Mouse (Mus musculus) spleen, postnatal 10 days (tissue): ENCODE data around the gene Gm14296.
"Not testable (repeated sequence)": the region's sequence is repeated elsewhere in the genome, so short reads cannot be mapped to it uniquely, and the experiment has no call there.

Source experiments
- DNase-seq, 2 experiments: peaks; one replicate each; pipeline ENCODE4 v3.0.0; 2021 to 2022; ENCODE audit warnings: low spot score in 2 of 2

Gene Gm14296

GRCm38 (mm10) chr2:176927709-176928108, at the start of gene Gm14296:
Gm14296 (minus strand) TSS chr2:176927809.
- not testable (repeated sequence) for DNase-seq

DNA sequence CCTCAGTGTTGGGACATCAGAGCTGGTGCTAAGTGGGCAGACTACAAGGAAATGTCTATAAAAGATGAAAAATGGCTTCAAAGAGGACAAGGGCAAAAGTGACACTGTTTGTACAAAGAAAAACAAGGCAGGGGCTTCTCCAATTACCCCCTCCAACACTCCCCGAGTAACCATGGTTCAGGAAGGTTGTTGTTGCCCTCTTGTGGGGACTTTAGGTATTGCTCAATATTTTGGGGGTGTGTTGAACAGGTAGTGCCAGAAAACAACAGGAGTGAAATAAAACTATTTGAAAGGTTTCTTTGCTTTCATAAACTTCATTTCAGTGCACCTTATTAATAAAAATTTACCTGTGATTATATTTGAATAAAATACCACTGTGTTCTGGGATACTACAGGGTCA, 22.1 kb downstream of the Gm14296 start:
- DNase-seq: not testable (repeated sequence)
